Mouse (Mus musculus): Measurements from ENCODE around the gene Fbxw5. TPM values are rescaled to one million over a fixed set of nuclear protein-coding genes. Genes with fewer than 3 reads are reported as not detected.

Gene Fbxw5
- polyA plus RNA-seq, 1 experiment from 2014 or later, result 72.6 TPM

Other genes starting within 250 kb of the Fbxw5 start
- 17.6 and 18.2 TPM in 2 replicates for gene Tmem203, start 245.3 kb upstream of the Fbxw5 start, polyA plus RNA-seq (2015; fragmentation: Nextera tagmentation; extraction: Ambion mirVana)
- 3.6 and 5.2 TPM in 2 replicates for gene Tprn, start 238.1 kb upstream of the Fbxw5 start, polyA plus RNA-seq (2015; fragmentation: Nextera tagmentation; extraction: Ambion mirVana)
- gene Ssna1, start 228.3 kb upstream of the Fbxw5 start, polyA plus RNA-seq (2015; fragmentation: Nextera tagmentation; extraction: Ambion mirVana), result 137 and 152 TPM in 2 replicates
- 67.5 and 92.0 TPM in 2 replicates for gene Anapc2, start 228.3 kb upstream of the Fbxw5 start, polyA plus RNA-seq (2015; fragmentation: Nextera tagmentation; extraction: Ambion mirVana)
- gene Tmem210, start 212.6 kb upstream of the Fbxw5 start, polyA plus RNA-seq (2015; fragmentation: Nextera tagmentation; extraction: Ambion mirVana), result not detected in 2 replicates
- 0.28 and 0.89 TPM in 2 replicates for gene Lrrc26, start 210.8 kb upstream of the Fbxw5 start, polyA plus RNA-seq (2015; fragmentation: Nextera tagmentation; extraction: Ambion mirVana)
- gene Grin1, start 181.6 kb upstream of the Fbxw5 start, polyA plus RNA-seq (2015; fragmentation: Nextera tagmentation; extraction: Ambion mirVana), result 0.25 and 0.28 TPM in 2 replicates
- gene Man1b1, start 168.4 kb upstream of the Fbxw5 start, polyA plus RNA-seq (2015; fragmentation: Nextera tagmentation; extraction: Ambion mirVana), result 30.2 and 31.1 TPM in 2 replicates
- gene Dpp7, start 144.4 kb upstream of the Fbxw5 start, polyA plus RNA-seq (2015; fragmentation: Nextera tagmentation; extraction: Ambion mirVana), result 9.5 and 12.5 TPM in 2 replicates
- 13.9 and 16.0 TPM in 2 replicates for gene Uap1l1, start 135.1 kb upstream of the Fbxw5 start, polyA plus RNA-seq (2015; fragmentation: Nextera tagmentation; extraction: Ambion mirVana)
- gene Sapcd2, start 128.4 kb upstream of the Fbxw5 start, polyA plus RNA-seq (2015; fragmentation: Nextera tagmentation; extraction: Ambion mirVana), result 15.4 and 25.5 TPM in 2 replicates
- gene Entpd2, start 104.9 kb upstream of the Fbxw5 start, polyA plus RNA-seq (2015; fragmentation: Nextera tagmentation; extraction: Ambion mirVana), result 1.8 and 4.6 TPM in 2 replicates
- gene Npdc1, start 101.4 kb upstream of the Fbxw5 start, polyA plus RNA-seq (2015; fragmentation: Nextera tagmentation; extraction: Ambion mirVana), result 28.8 and 41.6 TPM in 2 replicates
- gene Fut7, start 77.5 kb upstream of the Fbxw5 start, polyA plus RNA-seq (2015; fragmentation: Nextera tagmentation; extraction: Ambion mirVana), result 0.08 and 0.15 TPM in 2 replicates
- 3.5 and 5.6 TPM in 2 replicates for gene Abca2, start 72.0 kb upstream of the Fbxw5 start, polyA plus RNA-seq (2015; fragmentation: Nextera tagmentation; extraction: Ambion mirVana)
- gene Clic3, start 43.9 kb upstream of the Fbxw5 start, polyA plus RNA-seq (2015; fragmentation: Nextera tagmentation; extraction: Ambion mirVana), result 6.1 and 9.6 TPM in 2 replicates
- 31.1 and 38.0 TPM in 2 replicates for gene Paxx, start 39.7 kb upstream of the Fbxw5 start, polyA plus RNA-seq (2015; fragmentation: Nextera tagmentation; extraction: Ambion mirVana)
- 107 and 134 TPM in 2 replicates for gene Ptgds, start 30.7 kb upstream of the Fbxw5 start, polyA plus RNA-seq (2015; fragmentation: Nextera tagmentation; extraction: Ambion mirVana)
- gene Lcn12, start 6.8 kb upstream of the Fbxw5 start, polyA plus RNA-seq (2015; fragmentation: Nextera tagmentation; extraction: Ambion mirVana), result not detected in 2 replicates
- 3.5 and 5.0 TPM in 2 replicates for gene C8g, start 969 bp downstream of the Fbxw5 start, polyA plus RNA-seq (2015; fragmentation: Nextera tagmentation; extraction: Ambion mirVana)
- 18.4 and 25.2 TPM in 2 replicates for gene Traf2, start 46.2 kb downstream of the Fbxw5 start, polyA plus RNA-seq (2015; fragmentation: Nextera tagmentation; extraction: Ambion mirVana)
- gene Edf1, start 57.1 kb downstream of the Fbxw5 start, polyA plus RNA-seq (2015; fragmentation: Nextera tagmentation; extraction: Ambion mirVana), result 276 and 289 TPM in 2 replicates
- 3.4 and 9.8 TPM in 2 replicates for gene Mamdc4, start 74.1 kb downstream of the Fbxw5 start, polyA plus RNA-seq (2015; fragmentation: Nextera tagmentation; extraction: Ambion mirVana)
- gene Phpt1, start 74.5 kb downstream of the Fbxw5 start, polyA plus RNA-seq (2015; fragmentation: Nextera tagmentation; extraction: Ambion mirVana), result 171 and 175 TPM in 2 replicates
- gene Ajm1, start 81.0 kb downstream of the Fbxw5 start, polyA plus RNA-seq (2015; fragmentation: Nextera tagmentation; extraction: Ambion mirVana), result 0.22 and 0.30 TPM in 2 replicates
- gene Rabl6, start 107.8 kb downstream of the Fbxw5 start, polyA plus RNA-seq (2015; fragmentation: Nextera tagmentation; extraction: Ambion mirVana), result 41.0 and 50.2 TPM in 2 replicates
- 0.09 and 0.13 TPM in 2 replicates for gene Ccdc183, start 116.9 kb downstream of the Fbxw5 start, polyA plus RNA-seq (2015; fragmentation: Nextera tagmentation; extraction: Ambion mirVana)
- gene Tmem141, start 121.3 kb downstream of the Fbxw5 start, polyA plus RNA-seq (2015; fragmentation: Nextera tagmentation; extraction: Ambion mirVana), result 19.0 and 21.9 TPM in 2 replicates
- 3.3 and 4.8 TPM in 2 replicates for gene Fcna, start 127.3 kb downstream of the Fbxw5 start, polyA plus RNA-seq (2015; fragmentation: Nextera tagmentation; extraction: Ambion mirVana)
- gene Lcn8, start 152.4 kb downstream of the Fbxw5 start, polyA plus RNA-seq (2015; fragmentation: Nextera tagmentation; extraction: Ambion mirVana), result not detected in 2 replicates
- not detected in 2 replicates for gene Lcn5, start 157.2 kb downstream of the Fbxw5 start, polyA plus RNA-seq (2015; fragmentation: Nextera tagmentation; extraction: Ambion mirVana)
- not detected in 2 replicates for gene Lcn6, start 176.0 kb downstream of the Fbxw5 start, polyA plus RNA-seq (2015; fragmentation: Nextera tagmentation; extraction: Ambion mirVana)
- gene Lcn10, start 182.0 kb downstream of the Fbxw5 start, polyA plus RNA-seq (2015; fragmentation: Nextera tagmentation; extraction: Ambion mirVana), result not detected in 2 replicates
- gene Obp2a, start 199.3 kb downstream of the Fbxw5 start, polyA plus RNA-seq (2015; fragmentation: Nextera tagmentation; extraction: Ambion mirVana), result not detected in 2 replicates
- gene Bmyc, start 206.0 kb downstream of the Fbxw5 start, polyA plus RNA-seq (2015; fragmentation: Nextera tagmentation; extraction: Ambion mirVana), result 44.7 and 47.4 TPM in 2 replicates
- gene Obp2b, start 236.3 kb downstream of the Fbxw5 start, polyA plus RNA-seq (2015; fragmentation: Nextera tagmentation; extraction: Ambion mirVana), result not detected in 2 replicates